Mouse (Mus musculus) liver, embryonic 14.5 days (tissue): ENCODE measurements at regions not wholly inside any gene's neighbourhood (a gene's known extent, or its start where the extent isn't known, plus 50 kb on each side); places are given as distances from the start of the nearest gene placed in this dataset.

Source experiments
- ATAC-seq: fragments of 200-750 bp; cut with Nextera tagmentation; 2 replicates; pipeline ENCODE4 v1.8.0; 2017; ENCODE audit warnings: moderate number of reproducible peaks, mild to moderate bottlenecking, moderate library complexity; ENCODE audit not compliant: insufficient read depth
- DNase-seq, 3 experiments: peaks; one replicate each; pipeline ENCODE4 v3.0.0-alpha.2; 2012 to 2013; ENCODE audit warnings: low read depth in 3 of 3, low spot score in 3 of 3
- H3K27ac ChIP-seq: fragments of 300-500 bp; sonication (generic); 2 replicates; pipeline ENCODE4 v1.5.1; 2014; ENCODE audit warnings: moderate library complexity, mild to moderate bottlenecking, control low read depth, inconsistent platforms
- H3K27me3 ChIP-seq: fragments of 300-500 bp; sonication (generic); 2 replicates; pipeline ENCODE4 v1.6.1; 2014; ENCODE audit warnings: mild to moderate bottlenecking, low read length, moderate library complexity; ENCODE audit not compliant: control insufficient read depth, insufficient read depth
- H3K36me3 ChIP-seq: fragments of 300-500 bp; sonication (generic); replicated peaks from 2 replicates; pipeline ENCODE4 v1.6.1; 2014; ENCODE audit warnings: low read depth; ENCODE audit not compliant: control insufficient read depth, insufficient read depth
- H3K4me1 ChIP-seq, 2 experiments: fragments of 200-500 bp in 1 of 2; fragments of 300-500 bp in 1 of 2; sonication (generic) in 1 of 2; replicated peaks; 2 replicates each; pipeline ENCODE4 v1.6.1; 2012 to 2014; ENCODE audit warnings: antibody characterized with exemption in 1 of 2, inconsistent platforms in 1 of 2, low read length in 1 of 2; ENCODE audit not compliant: control insufficient read depth in 2 of 2, insufficient read depth in 2 of 2
- H3K4me2 ChIP-seq: fragments of 300-500 bp; sonication (generic); 2 replicates; pipeline ENCODE4 v1.6.1; 2014; ENCODE audit warnings: low read depth, mild to moderate bottlenecking, control low read depth, moderate library complexity
- H3K4me3 ChIP-seq, 2 experiments: fragments of 200-500 bp in 1 of 2; fragments of 300-500 bp in 1 of 2; sonication (generic) in 1 of 2; 2 replicates each; pipeline ENCODE4 v1.5.1; 2012 to 2014; ENCODE audit warnings: low read depth in 2 of 2, low read length in 2 of 2, mild to moderate bottlenecking in 2 of 2, control low read depth in 1 of 2, inconsistent platforms in 1 of 2, moderate library complexity in 1 of 2; ENCODE audit not compliant: insufficient read depth in 1 of 2
- H3K9ac ChIP-seq: fragments of 300-500 bp; sonication (generic); replicated peaks from 2 replicates; pipeline ENCODE4 v1.6.1; 2014; ENCODE audit warnings: mild to moderate bottlenecking, control low read depth, moderate library complexity
- H3K9me3 ChIP-seq: fragments of 300-500 bp; sonication (generic); 2 replicates; pipeline ENCODE4 v1.6.1; 2016; ENCODE audit warnings: low read length, mixed read lengths; ENCODE audit not compliant: control insufficient read depth
- CTCF ChIP-seq: IDR thresholded peaks from 2 replicates; pipeline ENCODE4 v1.5.1; 2016; ENCODE audit warnings: antibody characterized with exemption, low read depth, control low read depth
- EP300 ChIP-seq: IDR thresholded peaks from 2 replicates; pipeline ENCODE4 v1.6.1; 2016; ENCODE audit warnings: antibody characterized with exemption, low read depth
- WGBS: fragments of 180-500 bp; shearing (Covaris S2); extraction: QIAGEN DNeasy Blood & Tissue Kit; methylation state at CpG from one replicate; pipeline ENCODE4 v1.1.7; 2014; ENCODE audit not compliant: insufficient replicate concordance; 5-methylcytosine and 5-hydroxymethylcytosine counted together

DNA sequence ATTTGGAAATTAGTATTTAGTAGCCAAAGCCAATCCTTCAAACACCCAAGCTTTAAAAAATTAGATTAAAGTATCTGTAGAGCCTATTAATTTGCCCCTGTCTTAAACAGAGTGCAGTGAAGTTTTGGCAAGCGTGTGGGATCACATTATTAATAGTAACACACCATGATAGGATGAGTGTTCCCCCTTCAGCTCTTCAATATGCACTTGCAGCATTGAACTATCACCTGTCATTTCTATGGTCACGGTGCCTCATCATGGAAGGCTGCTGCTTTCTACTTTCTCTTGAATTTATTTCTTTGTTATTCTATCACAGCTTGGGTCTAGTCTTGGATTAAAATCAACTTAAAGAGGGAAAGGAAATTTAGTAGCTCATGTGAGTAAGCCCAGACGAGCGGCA is 196.4 kb downstream of the Pmp22 start:
- DNase-seq (no peak), ATAC-seq (no peak)
- H3K36me3 ChIP-seq = no peaks in the 10 kb centered on the region
- TF ChIP-seq EP300 = no peak
- no peak for TF ChIP-seq CTCF
- H3K27me3 ChIP-seq = no peaks in the 10 kb centered on the region
- no peaks in the 10 kb centered on the region for H3K9me3 ChIP-seq
- H3K4me2 ChIP-seq = no peak overlapping the region
- WGBS = 61% methylated on average over 4 of the region's 4 CpGs
- H3K9ac ChIP-seq = no peak overlapping the region
- no peaks in the 10 kb centered on the region for H3K4me1 ChIP-seq
- H3K27ac ChIP-seq = no peak overlapping the region
- H3K4me3 ChIP-seq = no peak overlapping the region

DNA sequence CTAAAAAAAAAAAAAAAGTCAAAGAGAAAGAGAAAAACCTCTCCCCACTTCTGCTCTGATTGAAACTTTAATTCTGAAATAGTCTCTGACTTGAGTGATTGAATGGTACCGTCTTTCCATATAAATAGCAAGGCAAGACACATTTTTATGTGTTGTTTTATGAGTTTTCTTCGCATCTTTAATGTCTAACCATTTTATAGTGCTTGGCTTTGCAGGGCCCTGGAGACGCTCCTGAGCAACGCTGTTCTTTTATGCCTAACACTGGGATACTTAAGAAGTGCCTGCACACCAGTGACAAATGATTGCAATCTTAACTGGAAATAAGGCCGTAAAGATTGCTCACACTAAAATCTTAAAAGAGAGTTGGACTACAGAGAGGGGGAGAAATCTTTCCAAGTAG is 198.1 kb downstream of the Pmp22 start:
- no peak overlapping the region for H3K27ac ChIP-seq
- H3K4me1 ChIP-seq = no peaks in the 10 kb centered on the region
- H3K9ac ChIP-seq = no peak overlapping the region
- ATAC-seq = no peak
- 63% methylated on average over 5 of the region's 5 CpGs for WGBS
- H3K4me3 ChIP-seq = no peak overlapping the region
- H3K36me3 ChIP-seq = no peaks in the 10 kb centered on the region
- no peaks in the 10 kb centered on the region for H3K9me3 ChIP-seq
- no peaks in the 10 kb centered on the region for H3K27me3 ChIP-seq
- TF ChIP-seq CTCF (no peak), EP300 (no peak)
- DNase-seq = no peak
- no peak overlapping the region for H3K4me2 ChIP-seq

GRCm38 (mm10) chr11:63337503-63337902 is 208.7 kb downstream of the Pmp22 start:
- no peak overlapping the region for H3K9ac ChIP-seq
- ATAC-seq = no peak
- no peaks in the 10 kb centered on the region for H3K4me1 ChIP-seq
- no peak overlapping the region for H3K27ac ChIP-seq
- no peaks in the 10 kb centered on the region; the same call in 1 of the 2 replicates for H3K9me3 ChIP-seq
- TF ChIP-seq EP300 = no peak
- H3K27me3 ChIP-seq = no peaks in the 10 kb centered on the region
- no peak for DNase-seq
- no peak overlapping the region for H3K4me3 ChIP-seq
- WGBS = 63% methylated on average over 9 of the region's 9 CpGs
- no peaks in the 10 kb centered on the region for H3K36me3 ChIP-seq
- H3K4me2 ChIP-seq = no peak overlapping the region

DNA sequence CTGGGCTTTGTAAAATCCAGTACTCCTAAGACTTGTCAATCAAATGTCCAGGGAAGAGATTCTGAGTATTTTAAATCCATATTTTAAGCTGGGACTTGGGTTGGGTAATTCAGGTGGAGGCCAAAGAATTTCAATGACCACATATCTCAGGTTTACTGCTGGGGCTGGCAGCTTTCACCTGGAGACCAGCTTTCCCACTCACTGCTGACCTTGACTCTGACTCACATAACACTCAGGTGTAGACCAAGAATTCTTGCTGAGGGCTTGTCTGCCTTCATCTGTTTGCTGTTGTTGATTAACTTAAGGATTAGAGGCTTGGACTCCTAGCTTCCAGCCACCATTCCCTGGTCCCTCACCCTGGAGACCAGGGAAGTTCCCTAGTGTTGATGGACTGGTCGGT is 209.5 kb downstream of the Pmp22 start:
- WGBS = 75% methylated on average over 1 of the region's 1 CpGs
- no peak overlapping the region for H3K4me2 ChIP-seq
- no peaks in the 10 kb centered on the region for H3K27me3 ChIP-seq
- H3K9me3 ChIP-seq = no peaks in the 10 kb centered on the region; the same call in 1 of the 2 replicates
- ATAC-seq (no peak), DNase-seq (no peak)
- no peak overlapping the region for H3K27ac ChIP-seq
- no peaks in the 10 kb centered on the region for H3K36me3 ChIP-seq
- H3K4me3 ChIP-seq = no peak overlapping the region
- TF ChIP-seq EP300 = no peak
- no peak for TF ChIP-seq CTCF
- H3K9ac ChIP-seq = no peak overlapping the region
- no peaks in the 10 kb centered on the region for H3K4me1 ChIP-seq

DNA sequence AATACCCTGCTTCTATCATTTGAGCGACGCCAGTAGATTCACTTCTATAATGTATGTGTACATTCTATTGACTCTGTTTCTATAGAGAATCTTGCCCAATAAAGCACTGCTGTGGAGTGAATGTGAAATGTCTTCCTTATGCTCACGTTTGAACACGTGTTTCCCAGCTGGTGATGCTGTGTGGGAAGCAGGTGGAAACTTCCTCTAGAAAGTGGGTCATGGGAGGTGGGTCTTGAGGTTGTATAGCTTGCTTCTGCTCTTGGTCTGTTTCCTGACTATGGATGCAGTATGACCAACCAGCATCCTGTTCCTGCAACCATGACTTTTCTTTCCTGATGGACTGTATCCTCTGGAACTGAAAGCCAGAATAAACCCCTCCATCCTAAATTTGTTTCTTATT is 216.9 kb downstream of the Pmp22 start:
- Histone ChIP-seq H3K4me2 (no peak overlapping the region), H3K9me3 (no peaks in the 10 kb centered on the region), H3K27me3 (no peaks in the 10 kb centered on the region), H3K4me3 (no peak overlapping the region), H3K27ac (no peak overlapping the region), H3K9ac (no peak overlapping the region), H3K36me3 (no peaks in the 10 kb centered on the region), H3K4me1 (no peaks in the 10 kb centered on the region)
- 49% methylated on average over 4 of the region's 4 CpGs for WGBS
- DNase-seq = no peak
- TF ChIP-seq EP300 = no peak
- ATAC-seq = no peak
